In genomic region chr2:163471136-163471535, GRCm38 (mm10) we compare ENCODE assay signal across 9 mouse cellular contexts. TPM values are rescaled to one million over a fixed set of nuclear protein-coding genes. Genes with fewer than 3 reads are reported as not detected.
DNase-seq lines count a peak whose midpoint lies in the region; ATAC-seq lines count a peak whose summit lies in the region.
"Had no signal": no experiment of that assay in that cellular context is flagged by ENCODE, and none has a peak within 500 bp of the region (broad histone marks: within the 10 kb centered on the region; RNA-seq: fewer than 3 reads in every experiment).

No protein-coding gene starts in this region.

- peak overlapping the region; percentile 85 for H3K4me2 ChIP-seq in heart, embryonic 11.5 days
- H3K4me2 ChIP-seq in liver, embryonic 12.5 days: peak overlapping the region; percentile 92

- ATAC-seq in heart, embryonic 11.5 days (replicated peaks; ENCODE audit: insufficient number of reproducible peaks, low FRiP score, low TSS enrichment): no peak
- no peak for ATAC-seq in liver, embryonic 12.5 days

- no peak overlapping the region for H3K27ac ChIP-seq in heart, embryonic 11.5 days (ENCODE audit: low read depth, low read length)
- no peak overlapping the region for H3K27ac ChIP-seq in liver, embryonic 12.5 days

- H3K36me3 ChIP-seq in heart, embryonic 11.5 days (ENCODE audit: control insufficient read depth, insufficient read depth, low read length): peaks cover 13% of the 10 kb centered on the region
- peaks cover 29% of the 10 kb centered on the region for H3K36me3 ChIP-seq in liver, embryonic 12.5 days

- peaks cover 6% of the 10 kb centered on the region for H3K4me1 ChIP-seq in heart, embryonic 11.5 days (ENCODE audit: control insufficient read depth, insufficient read depth, low read length)
- peaks cover 16% of the 10 kb centered on the region for H3K4me1 ChIP-seq in liver, embryonic 12.5 days

- 63% methylated on average over 3 of the region's 3 CpGs for WGBS in heart, embryonic 11.5 days (ENCODE audit: insufficient replicate concordance)
- 69% methylated on average over 3 of the region's 3 CpGs for WGBS in liver, embryonic 12.5 days (ENCODE audit: insufficient replicate concordance)

- H3K9me3 ChIP-seq in heart, embryonic 11.5 days (replicated peaks; ENCODE audit: control insufficient read depth, low read length): no peaks in the 10 kb centered on the region
- no peaks in the 10 kb centered on the region for H3K9me3 ChIP-seq in liver, embryonic 12.5 days (replicated peaks)

- H3K4me3 ChIP-seq in heart, embryonic 11.5 days (ENCODE audit: low read depth, low read length): peak overlapping the region; percentile 75
- H3K4me3 ChIP-seq in liver, embryonic 12.5 days: peak overlapping the region; percentile 78

- H3K9ac ChIP-seq in heart, embryonic 11.5 days (ENCODE audit: low read depth, low read length): no peak overlapping the region
- peak overlapping the region; percentile 80 for H3K9ac ChIP-seq in liver, embryonic 12.5 days

- DNase-seq in cerebellum, adult 9-11 months: peak; percentile 29
- DNase-seq in cerebellum, adult 11 months: no peak
- peak; percentile 52 for DNase-seq in adrenal gland, adult 8-10 months
- DNase-seq in frontal cortex, postnatal 25 days (ENCODE audit: low spot score in 2 of 2): no peak
- DNase-seq in thymus, adult 18-20 months: no peak
- no peak for DNase-seq in spleen, postnatal 36 days (ENCODE audit: low spot score in 2 of 2)

- H3K27me3 ChIP-seq in heart, embryonic 11.5 days (ENCODE audit: control insufficient read depth, insufficient read depth, low read length): no peaks in the 10 kb centered on the region
- no peaks in the 10 kb centered on the region for H3K27me3 ChIP-seq in liver, embryonic 12.5 days (replicated peaks)

RNA-seq across cellular contexts. Expression of gene Fitm2, which starts 1.3 kb away (rescaled TPM):
- total RNA-seq in adrenal gland, adult 8-10 months (2022): 100 to 1,000 TPM in 1 of 4 experiments, 10 to 100 TPM in 3; 81.0 to 128 (median 92.8) TPM
- 11.6 and 14.6 TPM in 2 replicates for polyA plus RNA-seq in heart, embryonic 11.5 days (2014; fragmentation: Nextera tagmentation; extraction: Ambion mirVana)
- 6.7 and 7.0 TPM in 2 replicates for polyA plus RNA-seq in liver, embryonic 12.5 days (2016; fragmentation: Nextera tagmentation; extraction: Ambion mirVana)

RNA-seq across cellular contexts. Expression of gene R3hdml, which starts 21.0 kb away (rescaled TPM):
- not detected for total RNA-seq in adrenal gland, adult 8-10 months (2022)
- 0.27 TPM in 1 of 2 replicates, not detected in the other for polyA plus RNA-seq in heart, embryonic 11.5 days (2014; fragmentation: Nextera tagmentation; extraction: Ambion mirVana)
- not detected in 2 replicates for polyA plus RNA-seq in liver, embryonic 12.5 days (2016; fragmentation: Nextera tagmentation; extraction: Ambion mirVana)
- total RNA-seq: heart, postnatal 36 days had no signal

RNA-seq across cellular contexts. Expression of gene Gdap1l1, which starts 32.9 kb away (rescaled TPM):
- 1 to 10 TPM; 4.7 to 5.8 (median 4.8) TPM for total RNA-seq in adrenal gland, adult 8-10 months (2022)
- 0.31 and 0.64 TPM in 2 replicates for polyA plus RNA-seq in heart, embryonic 11.5 days (2014; fragmentation: Nextera tagmentation; extraction: Ambion mirVana)
- polyA plus RNA-seq in liver, embryonic 12.5 days (2016; fragmentation: Nextera tagmentation; extraction: Ambion mirVana): 0.19 and 0.36 TPM in 2 replicates
- total RNA-seq: heart, postnatal 36 days had no signal

RNA-seq across cellular contexts. Expression of gene Hnf4a, which starts 35.5 kb away (rescaled TPM):
- total RNA-seq in adrenal gland, adult 8-10 months (2022): under 1 TPM in 2 of 4 experiments, not detected in 2; 0.06 to 0.16 TPM
- 0.04 and 0.56 TPM in 2 replicates for polyA plus RNA-seq in heart, embryonic 11.5 days (2014; fragmentation: Nextera tagmentation; extraction: Ambion mirVana)
- 15.1 and 15.4 TPM in 2 replicates for polyA plus RNA-seq in liver, embryonic 12.5 days (2016; fragmentation: Nextera tagmentation; extraction: Ambion mirVana)
- total RNA-seq: heart, postnatal 36 days had no signal

RNA-seq across cellular contexts. Expression of gene Oser1, which starts 46.6 kb away (rescaled TPM):
- 10 to 100 TPM; 33.2 to 39.2 (median 38.5) TPM for total RNA-seq in adrenal gland, adult 8-10 months (2022)
- 60.8 and 64.1 TPM in 2 replicates for polyA plus RNA-seq in heart, embryonic 11.5 days (2014; fragmentation: Nextera tagmentation; extraction: Ambion mirVana)
- polyA plus RNA-seq in liver, embryonic 12.5 days (2016; fragmentation: Nextera tagmentation; extraction: Ambion mirVana): 41.3 and 43.0 TPM in 2 replicates

Comparison
In these comparisons a context has a peak if more than half of its experiments do, and no peak if none do; other contexts are left out.
1. DNase-seq: peak in cerebellum, adult 9-11 months (single experiment) and adrenal gland, adult 8-10 months (single experiment); none in cerebellum, adult 11 months (single experiment), frontal cortex, postnatal 25 days (0 of 2), thymus, adult 18-20 months (0 of 2) and spleen, postnatal 36 days (0 of 2).